Mouse (Mus musculus) embryonic fibroblast, embryonic 13.5 days (primary cell): Measurements from ENCODE around the gene Mpzl2. TPM values are rescaled to one million over a fixed set of nuclear protein-coding genes. Genes with fewer than 3 reads are reported as not detected.

Source experiments
- H3K27ac ChIP-seq: 2 replicates; pipeline ENCODE4 v1.5.1; 2012; ENCODE audit warnings: low read length, control low read depth, inconsistent platforms; ENCODE audit not compliant: insufficient read depth
- H3K4me1 ChIP-seq: 2 replicates; pipeline ENCODE4 v1.6.1; 2011; ENCODE audit warnings: low read length; ENCODE audit not compliant: control insufficient read depth, insufficient read depth
- H3K4me3 ChIP-seq: 2 replicates; pipeline ENCODE4 v1.5.1; 2011; ENCODE audit warnings: mild to moderate bottlenecking, control low read depth, low read length; ENCODE audit not compliant: insufficient read depth
- CTCF ChIP-seq: IDR thresholded peaks from 2 replicates; pipeline ENCODE4 v1.5.1; 2011; ENCODE audit warnings: mild to moderate bottlenecking, control low read depth, low read length, moderate library complexity, borderline replicate concordance; ENCODE audit not compliant: insufficient read depth
- POLR2A ChIP-seq: IDR thresholded peaks from 2 replicates; pipeline ENCODE4 v1.6.1; 2011; ENCODE audit warnings: low read depth, mild to moderate bottlenecking, control low read depth, low read length, moderate library complexity
- polyA plus RNA-seq: library from polyadenylated mRNA; stranded (reverse); fragments of >200 nt; gene quantifications from 2 replicates; pipeline ENCODE4 v1.2.4, GENCODE M21; 2011; ENCODE audit warnings: low read depth; ENCODE audit not compliant: missing spikeins, insufficient read length

Gene Mpzl2
- polyA plus RNA-seq, 1 experiment = 0.77 TPM

GRCm38 (mm10) chr9:45008342-45008741 lies 31.3 kb upstream of the Mpzl2 start:
- H3K4me1 ChIP-seq = no peaks in the 10 kb centered on the region
- TF ChIP-seq POLR2A (no peak), CTCF (no peak)
- no peak overlapping the region for H3K27ac ChIP-seq
- H3K4me3 ChIP-seq = no peak overlapping the region

GRCm38 (mm10) chr9:45009180-45010078 lies 30.2 kb upstream of the Mpzl2 start, which contains the start of gene Cd3e:
Gene Cd3e (minus strand): TSS chr9:45009627.
- Histone ChIP-seq H3K4me3 (no peak within 1 kb of the TSS), H3K4me1 (no peaks in the 10 kb centered on the region), H3K27ac (no peak within 1 kb of the TSS)
- TF ChIP-seq POLR2A = no peak
- no peak for TF ChIP-seq CTCF

- H3K4me1 ChIP-seq = no peaks in the 10 kb centered on the region
- H3K27ac ChIP-seq = no peak overlapping the region
These were observed 29.1 kb upstream of the Mpzl2 start for GRCm38 (mm10) chr9:45010461-45010860.

GRCm38 (mm10) chr9:45011291-45011690 lies 28.3 kb upstream of the Mpzl2 start:
- TF ChIP-seq POLR2A = no peak
- TF ChIP-seq CTCF = no peak

More at GRCm38 (mm10) chr9:45010461-45010860, 29.1 kb upstream of the Mpzl2 start:
- H3K4me3 ChIP-seq = no peak overlapping the region
- TF ChIP-seq POLR2A (no peak), CTCF (no peak)

GRCm38 (mm10) chr9:45014879-45015278 lies 24.7 kb upstream of the Mpzl2 start:
- no peaks in the 10 kb centered on the region for H3K4me1 ChIP-seq
- TF ChIP-seq POLR2A (no peak), CTCF (no peak)

More at GRCm38 (mm10) chr9:45011291-45011690, 28.3 kb upstream of the Mpzl2 start:
- no peaks in the 10 kb centered on the region for H3K4me1 ChIP-seq
- no peak overlapping the region for H3K27ac ChIP-seq
- H3K4me3 ChIP-seq = no peak overlapping the region

GRCm38 (mm10) chr9:45015841-45016240 lies 23.8 kb upstream of the Mpzl2 start:
- Histone ChIP-seq H3K4me1 (no peaks in the 10 kb centered on the region), H3K4me3 (no peak overlapping the region), H3K27ac (no peak overlapping the region)
- TF ChIP-seq CTCF (no peak), POLR2A (no peak)

More at GRCm38 (mm10) chr9:45014879-45015278, 24.7 kb upstream of the Mpzl2 start:
- Histone ChIP-seq H3K27ac (no peak overlapping the region), H3K4me3 (no peak overlapping the region)

- Histone ChIP-seq H3K27ac (no peak overlapping the region), H3K4me3 (no peak overlapping the region), H3K4me1 (no peaks in the 10 kb centered on the region)
- TF ChIP-seq CTCF = no peak
- no peak for TF ChIP-seq POLR2A
These were observed 21.6 kb upstream of the Mpzl2 start for GRCm38 (mm10) chr9:45018031-45018430.

GRCm38 (mm10) chr9:45022800-45023199 lies 16.8 kb upstream of the Mpzl2 start:
- Histone ChIP-seq H3K4me3 (no peak overlapping the region), H3K27ac (no peak overlapping the region), H3K4me1 (no peaks in the 10 kb centered on the region)
- TF ChIP-seq POLR2A (no peak), CTCF (no peak)

GRCm38 (mm10) chr9:45023638-45024037 lies 16.0 kb upstream of the Mpzl2 start:
- Histone ChIP-seq H3K4me1 (no peaks in the 10 kb centered on the region), H3K27ac (no peak overlapping the region), H3K4me3 (no peak overlapping the region)
- TF ChIP-seq CTCF = no peak
- no peak for TF ChIP-seq POLR2A

- TF ChIP-seq POLR2A = no peak
- no peak for TF ChIP-seq CTCF
- no peak overlapping the region for H3K27ac ChIP-seq
- no peaks in the 10 kb centered on the region for H3K4me1 ChIP-seq
- no peak overlapping the region for H3K4me3 ChIP-seq
These were observed 15.4 kb upstream of the Mpzl2 start for GRCm38 (mm10) chr9:45024187-45024586.

GRCm38 (mm10) chr9:45027376-45027775 lies 12.2 kb upstream of the Mpzl2 start:
- TF ChIP-seq POLR2A (no peak), CTCF (no peak)
- Histone ChIP-seq H3K4me3 (no peak overlapping the region), H3K27ac (no peak overlapping the region), H3K4me1 (no peaks in the 10 kb centered on the region)
